Mouse (Mus musculus) midbrain, embryonic 11.5 days (tissue): ENCODE results near the gene Thra. TPM values are rescaled to one million over a fixed set of nuclear protein-coding genes. Genes with fewer than 3 reads are reported as not detected.

Experiments used
- ATAC-seq: fragments of 200-750 bp; cut with Nextera tagmentation; 2 replicates; pipeline ENCODE4 v1.8.0; 2017; ENCODE audit warnings: moderate TSS enrichment, moderate library complexity; ENCODE audit not compliant: low FRiP score
- DNase-seq: peaks from one replicate; pipeline ENCODE4 v3.0.0; 2015; ENCODE audit warnings: low spot score; ENCODE audit errors: missing footprints
- H3K27ac ChIP-seq: fragments of 300-500 bp; sonication (generic); 2 replicates; pipeline ENCODE4 v1.5.1; 2014; ENCODE audit warnings: low read depth, low read length
- H3K27me3 ChIP-seq: fragments of 300-500 bp; sonication (generic); 2 replicates; pipeline ENCODE4 v1.6.1; 2014; ENCODE audit warnings: mild to moderate bottlenecking, low read length, moderate library complexity, mixed read lengths; ENCODE audit not compliant: control insufficient read depth, insufficient read depth
- H3K36me3 ChIP-seq: fragments of 300-500 bp; sonication (generic); 2 replicates; pipeline ENCODE4 v1.6.1; 2014; ENCODE audit warnings: mild to moderate bottlenecking, low read length, moderate library complexity, mixed read lengths; ENCODE audit not compliant: control insufficient read depth, insufficient read depth
- H3K4me1 ChIP-seq: fragments of 300-500 bp; sonication (generic); 2 replicates; pipeline ENCODE4 v1.6.1; 2014; ENCODE audit warnings: low read length; ENCODE audit not compliant: control insufficient read depth, insufficient read depth
- H3K4me2 ChIP-seq: fragments of 300-500 bp; sonication (generic); 2 replicates; pipeline ENCODE4 v1.6.1; 2014; ENCODE audit warnings: mild to moderate bottlenecking, moderate library complexity
- H3K4me3 ChIP-seq: fragments of 300-500 bp; sonication (generic); 2 replicates; pipeline ENCODE4 v1.5.1; 2014; ENCODE audit warnings: low read depth, low read length
- H3K9ac ChIP-seq: fragments of 300-500 bp; sonication (generic); 2 replicates; pipeline ENCODE4 v1.6.1; 2014; ENCODE audit warnings: low read length
- H3K9me3 ChIP-seq: fragments of 300-500 bp; sonication (generic); 2 replicates; pipeline ENCODE4 v1.6.1; 2016; ENCODE audit warnings: low read length; ENCODE audit not compliant: control insufficient read depth
- WGBS: fragments of 180-500 bp; shearing (Covaris S2); extraction: QIAGEN DNeasy Blood & Tissue Kit; methylation state at CpG from one replicate; pipeline ENCODE4 v1.1.7; 2014; 5-methylcytosine and 5-hydroxymethylcytosine counted together
- polyA plus RNA-seq: library from polyadenylated mRNA; unstranded; fragments of >200 nt; fragmentation: Nextera tagmentation; extraction: Ambion mirVana; gene quantifications from 2 replicates; pipeline ENCODE4 v1.2.1, GENCODE M21; 2014

Gene Thra
- polyA plus RNA-seq, 1 experiment from 2014 or later, result 23.7 TPM

DNA sequence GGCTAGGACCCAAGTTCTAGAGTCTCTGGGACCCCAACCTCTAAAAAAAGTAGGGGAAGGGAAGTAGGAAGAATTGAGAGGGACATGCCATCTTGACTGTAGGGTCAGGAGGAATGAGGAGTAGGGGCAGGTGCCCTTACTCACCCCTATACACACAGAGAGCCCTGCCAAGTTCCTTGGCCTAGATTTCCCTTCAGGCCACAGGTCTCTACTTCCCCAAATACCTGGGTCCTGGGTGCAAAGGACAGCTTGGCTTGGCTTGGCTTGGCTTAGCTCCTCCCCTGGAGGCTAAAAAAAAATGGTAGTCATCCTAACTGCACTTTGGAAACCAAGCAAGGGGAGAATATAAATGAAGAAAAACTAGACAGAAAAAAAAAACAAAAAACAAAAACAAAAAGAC lies 24.3 kb downstream of the Thra start:
- Histone ChIP-seq H3K4me1 (peaks cover 28% of the 10 kb centered on the region), H3K4me3 (no peak overlapping the region), H3K27me3 (no peaks in the 10 kb centered on the region), H3K9ac (no peak overlapping the region), H3K36me3 (peaks cover 4% of the 10 kb centered on the region), H3K27ac (no peak overlapping the region), H3K4me2 (no peak overlapping the region), H3K9me3 (no peaks in the 10 kb centered on the region)
- DNase-seq, result no peak
- no peak for ATAC-seq

- peaks cover 4% of the 10 kb centered on the region for H3K36me3 ChIP-seq
- WGBS, result 65% methylated on average over 8 of the region's 9 CpGs
- peaks cover 28% of the 10 kb centered on the region for H3K4me1 ChIP-seq
- H3K9me3 ChIP-seq, result no peaks in the 10 kb centered on the region
- ATAC-seq (no peak), DNase-seq (no peak)
- H3K27me3 ChIP-seq, result no peaks in the 10 kb centered on the region
- no peak overlapping the region for H3K4me2 ChIP-seq
- H3K4me3 ChIP-seq, result no peak overlapping the region
- peak overlapping the region; percentile 25; the same call in 1 of the 2 replicates for H3K27ac ChIP-seq
- H3K9ac ChIP-seq, result no peak overlapping the region
Measured at GRCm38 (mm10) chr11:98765421-98766309, 25.2 kb downstream of the Thra start.

DNA sequence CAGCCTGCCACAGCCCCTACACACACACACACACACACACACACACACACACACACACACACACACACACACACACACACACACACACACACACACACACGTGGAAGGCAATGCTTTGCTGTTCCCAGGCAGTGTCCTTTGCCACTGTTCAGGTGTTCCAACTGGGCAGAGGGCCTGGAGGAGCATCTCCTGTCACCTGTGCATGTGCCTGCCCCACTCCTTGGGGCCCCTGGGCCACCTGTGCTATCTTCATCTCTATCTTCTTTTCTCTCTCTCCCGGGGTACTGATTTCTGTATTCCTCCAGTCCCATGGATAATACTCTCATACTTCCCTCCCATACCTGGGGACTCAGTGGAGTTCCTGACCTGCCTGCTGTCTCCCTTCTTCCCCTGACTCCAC lies 25.9 kb downstream of the Thra start:
- Histone ChIP-seq H3K27ac (no peak overlapping the region), H3K27me3 (no peaks in the 10 kb centered on the region), H3K4me3 (no peak overlapping the region), H3K4me1 (peaks cover 28% of the 10 kb centered on the region), H3K4me2 (no peak overlapping the region), H3K9ac (no peak overlapping the region; the same call in 1 of the 2 replicates), H3K36me3 (peaks cover 4% of the 10 kb centered on the region), H3K9me3 (no peaks in the 10 kb centered on the region)
- 50% methylated on average over 2 of the region's 2 CpGs for WGBS
- DNase-seq (peak; percentile 82), ATAC-seq (no peak; the same call in 1 of the 2 replicates)

GRCm38 (mm10) chr11:98766816-98767215 lies 26.4 kb downstream of the Thra start:
- H3K9me3 ChIP-seq, result no peaks in the 10 kb centered on the region
- peaks cover 4% of the 10 kb centered on the region for H3K36me3 ChIP-seq
- H3K4me1 ChIP-seq, result peaks cover 28% of the 10 kb centered on the region
- H3K9ac ChIP-seq, result peak overlapping the region; percentile 17
- ATAC-seq (peak; percentile 39), DNase-seq (no peak)
- WGBS, result 57% methylated on average over 5 of the region's 5 CpGs
- no peak overlapping the region for H3K4me3 ChIP-seq
- H3K27me3 ChIP-seq, result no peaks in the 10 kb centered on the region
- no peak overlapping the region for H3K4me2 ChIP-seq
- H3K27ac ChIP-seq, result no peak overlapping the region

DNA sequence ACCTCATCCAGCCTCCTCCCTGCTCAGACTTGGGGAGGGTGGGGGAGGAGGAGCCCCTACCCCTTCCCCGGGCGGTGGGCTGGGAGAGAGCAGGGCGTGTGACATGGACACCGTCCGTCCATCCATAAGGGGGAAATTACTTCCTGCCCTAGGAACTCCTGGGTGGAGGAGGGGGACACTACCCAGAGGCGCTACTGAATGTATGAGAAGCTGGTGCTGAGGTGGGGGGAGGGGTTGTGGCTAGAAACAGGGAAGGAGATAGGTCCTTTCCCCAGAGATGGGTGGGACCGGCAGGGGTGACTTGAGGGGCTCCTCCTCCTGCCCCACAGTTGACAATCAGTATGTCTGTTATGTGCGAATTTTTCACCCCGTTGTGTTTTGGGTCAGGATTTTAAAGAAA lies 26.8 kb downstream of the Thra start:
- Histone ChIP-seq H3K9ac (peak overlapping the region; percentile 17; the same call in 1 of the 2 replicates), H3K4me3 (no peak overlapping the region), H3K4me2 (no peak overlapping the region), H3K9me3 (no peaks in the 10 kb centered on the region), H3K36me3 (peaks cover 4% of the 10 kb centered on the region), H3K4me1 (peaks cover 28% of the 10 kb centered on the region), H3K27ac (no peak overlapping the region; the same call in 1 of the 2 replicates), H3K27me3 (no peaks in the 10 kb centered on the region)
- peak; percentile 75 for ATAC-seq
- WGBS, result 23% methylated on average over 9 of the region's 9 CpGs
- DNase-seq, result peak; percentile 92

DNA sequence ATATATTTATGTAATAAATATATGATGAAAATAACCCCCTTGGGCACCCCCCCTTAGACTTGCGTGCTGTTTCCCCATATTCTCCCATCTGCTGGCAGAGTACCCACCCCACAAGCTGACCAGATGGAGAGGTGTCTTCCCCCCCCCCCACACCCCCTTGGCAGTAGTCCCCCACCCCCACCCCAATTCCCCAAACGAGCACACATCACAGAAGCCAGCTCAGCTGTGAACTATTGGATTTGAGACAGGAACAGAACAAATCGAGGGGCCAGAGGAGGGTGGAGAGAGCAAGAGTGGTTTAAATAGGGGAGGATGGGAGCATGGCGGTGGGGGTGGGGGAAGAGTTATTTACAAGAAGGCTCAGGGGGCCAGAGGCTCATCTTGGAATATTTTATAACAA lies 27.3 kb downstream of the Thra start:
- Histone ChIP-seq H3K36me3 (peaks cover 4% of the 10 kb centered on the region), H3K4me3 (peak overlapping the region; percentile 26; the same call in 1 of the 2 replicates), H3K9me3 (no peaks in the 10 kb centered on the region), H3K4me1 (peaks cover 28% of the 10 kb centered on the region), H3K4me2 (peak overlapping the region; percentile 49), H3K27ac (peak overlapping the region; percentile 83), H3K9ac (peak overlapping the region; percentile 54; the same call in 1 of the 2 replicates), H3K27me3 (no peaks in the 10 kb centered on the region)
- ATAC-seq (0 out of 2 replicates have a peak, but pooled peaks have one; percentile 9), DNase-seq (no peak)
- 19% methylated on average over 4 of the region's 4 CpGs for WGBS

GRCm38 (mm10) chr11:98768127-98769006 lies 27.9 kb downstream of the Thra start:
- Histone ChIP-seq H3K27ac (peak overlapping the region; percentile 83), H3K9ac (peak overlapping the region; percentile 54), H3K27me3 (no peaks in the 10 kb centered on the region), H3K4me2 (peak overlapping the region; percentile 49), H3K36me3 (peaks cover 4% of the 10 kb centered on the region), H3K4me1 (peaks cover 30% of the 10 kb centered on the region), H3K9me3 (no peaks in the 10 kb centered on the region), H3K4me3 (peak overlapping the region; percentile 26)
- ATAC-seq (no peak), DNase-seq (peak; percentile 88)
- WGBS, result 27% methylated on average over 39 of the region's 39 CpGs

GRCm38 (mm10) chr11:98769007-98769954 lies 28.8 kb downstream of the Thra start:
- no peak for ATAC-seq

More at GRCm38 (mm10) chr11:98769007-98769954, 28.8 kb downstream of the Thra start:
- Histone ChIP-seq H3K36me3 (peaks cover 1% of the 10 kb centered on the region), H3K9me3 (no peaks in the 10 kb centered on the region), H3K27ac (no peak overlapping the region), H3K27me3 (no peaks in the 10 kb centered on the region), H3K9ac (no peak overlapping the region), H3K4me1 (peaks cover 39% of the 10 kb centered on the region), H3K4me3 (no peak overlapping the region), H3K4me2 (peak overlapping the region; percentile 49; the same call in 1 of the 2 replicates)
- 90% methylated on average over 25 of the region's 25 CpGs for WGBS
- no peak for DNase-seq
